Mouse (Mus musculus): ENCODE measurements at regions not wholly inside any gene's neighbourhood (a gene's known extent, or its start where the extent isn't known, plus 50 kb on each side); places are given as distances from the start of the nearest gene placed in this dataset.

DNA sequence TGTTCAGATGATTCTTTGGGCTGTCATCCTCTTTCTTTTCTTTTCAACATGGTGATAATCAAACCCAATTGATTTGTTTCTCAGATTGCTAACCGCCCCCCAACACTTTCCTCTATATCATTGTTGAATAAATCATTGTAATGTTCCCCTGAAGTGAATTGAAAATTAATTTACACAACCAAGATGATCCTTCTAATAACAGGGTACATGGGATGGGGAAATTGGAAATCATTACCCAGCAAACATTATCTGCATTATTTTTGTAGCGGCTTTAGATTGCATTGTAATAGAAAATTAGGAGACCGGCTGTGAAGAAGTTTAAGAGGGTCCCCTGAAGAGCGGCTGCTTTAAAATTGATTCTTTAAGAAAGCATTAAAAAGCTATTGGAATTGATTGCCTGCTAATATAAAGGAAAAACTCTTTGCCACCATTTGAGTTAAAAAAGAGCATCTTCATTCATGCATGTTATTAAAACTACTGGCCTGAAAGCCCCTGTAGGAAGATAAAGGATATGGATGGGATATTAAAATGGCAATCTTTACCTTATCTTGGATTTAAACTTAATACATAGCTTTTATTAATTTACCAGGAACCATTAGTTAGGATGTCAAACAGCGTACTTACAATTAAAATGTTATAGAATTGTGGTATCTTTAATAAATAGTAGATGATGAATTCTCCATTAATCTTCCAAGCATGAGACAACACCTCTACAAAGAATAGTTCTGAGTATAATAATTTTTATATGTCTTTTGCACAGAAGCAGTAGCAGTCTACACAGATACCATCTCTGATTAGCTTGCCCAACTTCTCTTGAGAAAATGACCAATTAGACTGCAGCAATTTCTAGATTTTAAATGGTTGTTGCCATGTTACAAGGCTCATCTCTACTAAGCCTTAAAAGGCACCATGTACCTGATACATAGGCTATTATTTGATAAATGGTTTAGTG, 127.0 kb upstream of the Hs3st5 start:
- no peak for DNase-seq (ENCODE audit: low spot score in 2 of 2)

DNA sequence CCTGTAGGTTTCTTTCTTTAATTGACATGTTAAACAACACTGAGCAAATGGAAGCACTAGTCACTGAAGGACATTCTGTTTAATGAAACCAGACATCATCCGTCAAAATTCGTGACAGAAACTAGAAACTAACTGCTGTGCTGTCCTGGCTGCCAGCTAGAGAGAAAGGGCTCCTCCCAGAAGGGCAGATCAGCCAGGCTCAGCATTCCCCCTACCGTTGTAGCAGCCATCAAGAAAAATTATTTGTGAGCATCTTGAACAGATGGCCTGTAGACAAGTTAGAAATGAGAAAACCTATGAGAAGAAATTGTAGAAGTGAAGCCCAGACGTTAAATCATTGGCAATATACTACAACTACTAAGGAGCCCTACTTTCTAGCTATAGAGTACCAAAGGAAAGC, 123.3 kb upstream of the Hs3st5 start:
- peak in 1 of 2 experiments; percentile 2 for DNase-seq (ENCODE audit: low spot score in 2 of 2)

DNA sequence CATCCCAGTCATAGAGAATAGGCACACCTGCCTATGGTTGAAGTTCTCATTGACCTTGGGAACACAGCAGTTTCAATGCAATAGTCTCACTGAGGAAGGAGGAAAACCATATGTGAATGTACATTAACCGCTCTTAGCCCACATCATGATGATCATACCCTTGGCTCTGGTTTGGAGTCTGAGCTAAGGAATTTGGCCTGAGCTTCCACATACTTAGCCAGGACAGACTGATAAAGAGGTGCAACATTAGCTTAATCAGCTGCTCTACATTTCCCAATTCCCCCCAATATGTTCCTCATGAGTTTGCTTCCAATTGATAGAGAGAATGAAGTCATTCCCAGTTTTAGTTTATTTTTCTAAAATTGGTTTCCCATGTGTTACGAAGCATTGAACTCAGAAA, 116.6 kb upstream of the Hs3st5 start:
- DNase-seq (ENCODE audit: low spot score in 2 of 2) = peak in 1 of 2 experiments; percentile 4

DNA sequence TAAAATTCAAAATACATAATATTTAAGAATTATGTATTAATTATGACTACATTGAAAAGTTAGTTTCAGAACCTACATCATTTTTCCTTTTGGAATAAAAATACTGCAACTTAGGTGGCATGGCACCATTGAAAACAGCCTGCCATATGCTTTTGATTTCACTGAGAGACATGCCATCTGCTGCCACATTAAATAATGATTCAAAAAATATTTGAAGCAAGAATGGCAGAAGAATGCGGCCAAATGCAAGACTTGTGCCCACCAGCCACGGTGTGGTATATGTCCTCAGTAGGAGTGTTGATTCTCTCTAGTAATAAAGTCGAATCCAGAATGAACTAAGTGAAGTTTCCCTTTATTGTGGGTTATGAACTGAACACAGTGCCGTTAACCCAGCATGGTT, 113.0 kb upstream of the Hs3st5 start:
- DNase-seq (ENCODE audit: low spot score in 2 of 2) = peak; percentile 31 to 54

DNA sequence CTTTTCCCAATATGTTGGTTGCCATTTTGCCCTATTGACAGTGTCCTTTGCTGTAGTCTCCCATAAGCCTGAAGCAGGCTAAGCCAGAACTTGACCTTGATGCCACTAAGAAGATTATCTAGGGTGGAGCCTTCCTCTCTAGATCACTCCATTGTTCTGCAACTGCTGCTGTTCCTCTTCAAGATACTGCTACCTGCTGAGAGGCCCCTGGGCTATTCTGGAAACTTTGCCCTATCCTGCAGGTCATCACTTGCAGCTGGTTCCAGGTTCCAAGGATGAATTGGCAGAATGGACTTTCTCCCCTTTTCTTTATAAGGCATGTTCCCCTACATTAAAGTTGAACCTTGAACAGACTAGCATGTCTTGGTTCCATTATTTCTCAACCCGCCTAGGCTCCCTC, 110.0 kb upstream of the Hs3st5 start:
- DNase-seq (ENCODE audit: low spot score in 2 of 2) = no peak

GRCm38 (mm10) chr10:36408001-36408400, 98.6 kb upstream of the Hs3st5 start:
- no peak for DNase-seq (ENCODE audit: low spot score in 2 of 2)

GRCm38 (mm10) chr10:36431335-36431734, 75.3 kb upstream of the Hs3st5 start:
- no peak for DNase-seq (ENCODE audit: low spot score in 2 of 2)

GRCm38 (mm10) chr10:36437420-36437819, 69.2 kb upstream of the Hs3st5 start:
- no peak for DNase-seq (ENCODE audit: low spot score in 2 of 2)
